Mouse (Mus musculus): ENCODE measurements at regions not wholly inside any gene's neighbourhood (a gene's known extent, or its start where the extent isn't known, plus 50 kb on each side); places are given as distances from the start of the nearest gene placed in this dataset.
A peak's percentile ranks its signal among the peaks of the same experiment; 100 is the strongest.

DNA sequence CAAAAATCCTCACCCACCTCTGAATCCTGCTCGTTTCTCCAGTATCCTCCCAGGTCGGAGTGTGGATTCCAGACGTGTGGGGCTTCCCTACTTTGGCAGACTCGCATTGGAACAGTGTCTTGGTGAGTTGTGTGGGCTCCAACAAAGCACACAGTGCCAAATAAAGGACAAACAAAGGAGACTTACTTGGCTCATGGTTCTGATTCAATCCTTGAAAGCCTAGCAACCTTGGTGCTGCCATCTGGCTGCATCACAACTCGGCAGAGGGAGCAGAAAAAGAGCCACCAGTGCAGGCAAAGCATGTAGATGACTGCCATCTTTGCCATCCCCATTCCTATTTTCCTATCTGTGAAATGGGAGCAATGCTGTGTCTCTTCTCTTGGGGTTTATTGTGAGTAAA is 64.0 kb downstream of the Il9r start:
- DNase-seq = no peak

DNA sequence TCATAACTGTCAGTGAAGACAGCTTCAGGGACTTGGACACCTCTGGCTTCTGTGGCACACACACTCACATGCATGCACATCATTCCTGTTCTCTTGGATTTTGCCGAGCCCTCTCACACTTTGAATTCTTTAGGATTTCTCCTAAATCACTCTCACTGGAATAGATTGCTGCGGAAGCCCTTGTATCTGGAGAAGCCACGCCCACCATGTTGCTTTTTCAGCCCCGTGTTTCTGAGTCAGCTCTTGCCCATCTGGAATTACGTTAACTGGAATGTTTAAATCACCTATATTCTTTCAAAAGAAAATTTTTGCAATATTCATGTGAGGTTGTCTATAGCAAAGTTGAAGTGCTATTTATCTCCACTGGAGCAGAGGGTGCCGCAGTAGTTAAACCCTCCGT is 66.1 kb downstream of the Il9r start:
- DNase-seq = no peak

DNA sequence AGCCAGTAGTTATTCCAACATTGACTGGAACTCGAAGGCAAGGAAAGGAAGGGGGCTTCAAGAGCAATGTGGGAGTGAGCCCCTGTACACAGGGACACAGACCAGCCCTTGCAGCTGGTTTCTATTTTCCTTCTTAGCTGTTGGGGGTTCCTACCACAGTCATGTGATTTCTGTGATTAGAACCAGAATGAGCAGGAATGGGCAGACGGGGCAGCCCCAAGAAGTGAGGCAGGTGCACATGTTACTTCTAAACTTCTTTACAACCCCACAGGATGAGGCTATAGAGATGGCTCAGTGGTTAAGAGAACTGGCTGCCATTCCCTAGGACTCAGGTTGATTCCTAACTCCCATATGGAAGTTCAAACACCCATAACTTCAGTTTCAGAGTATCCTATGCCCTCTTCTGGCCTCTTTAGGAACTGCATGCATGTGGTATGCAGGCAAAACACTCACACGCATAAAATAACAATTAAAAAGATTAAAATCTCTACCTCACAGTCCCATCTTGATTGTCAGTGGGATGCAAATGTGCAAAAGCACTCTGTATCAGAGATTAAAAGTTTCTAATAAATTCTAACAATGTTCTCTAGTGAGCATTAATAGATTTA is 68.0 kb downstream of the Il9r start:
- DNase-seq = peak; percentile 23

DNA sequence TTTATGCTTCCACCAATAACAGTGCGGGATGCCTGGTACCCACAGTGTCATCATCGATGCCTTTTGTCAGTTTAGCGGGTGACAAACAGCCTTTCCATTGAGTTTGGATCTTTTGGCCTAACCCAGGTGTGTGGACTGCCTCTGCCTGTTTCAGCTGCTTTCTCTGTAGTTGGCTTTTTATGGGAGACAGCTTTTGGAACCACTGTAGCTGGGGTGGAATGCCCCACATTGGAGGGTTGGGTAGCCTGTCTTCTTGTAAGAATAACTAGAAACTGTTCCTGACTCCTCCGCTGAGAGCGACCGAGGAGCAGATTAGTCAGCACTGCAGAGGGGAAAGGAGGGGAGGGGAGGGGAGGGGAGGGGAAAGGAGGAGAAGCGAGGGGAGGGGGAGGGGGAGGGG is 71.5 kb downstream of the Il9r start:
- no peak for DNase-seq

DNA sequence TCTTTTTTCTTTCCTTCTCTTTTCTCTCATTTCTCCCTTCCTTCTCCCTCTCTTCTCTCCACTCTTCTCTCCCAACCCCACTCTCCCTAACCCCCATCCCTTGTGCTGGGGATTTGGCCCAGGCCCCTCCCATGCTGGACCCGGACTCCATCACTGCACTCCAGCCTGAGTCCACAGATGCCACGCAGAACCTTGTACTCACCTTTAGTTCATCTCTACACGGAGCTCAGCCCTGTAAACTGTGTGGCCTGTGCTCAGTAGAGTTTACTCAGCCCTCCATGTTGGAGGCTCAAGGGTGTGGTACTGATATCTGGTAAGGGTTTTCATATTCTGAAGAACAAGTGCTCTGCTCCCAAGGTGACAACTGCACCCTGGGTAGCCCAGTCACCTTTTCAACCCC is 72.1 kb downstream of the Il9r start:
- no peak for DNase-seq

DNA sequence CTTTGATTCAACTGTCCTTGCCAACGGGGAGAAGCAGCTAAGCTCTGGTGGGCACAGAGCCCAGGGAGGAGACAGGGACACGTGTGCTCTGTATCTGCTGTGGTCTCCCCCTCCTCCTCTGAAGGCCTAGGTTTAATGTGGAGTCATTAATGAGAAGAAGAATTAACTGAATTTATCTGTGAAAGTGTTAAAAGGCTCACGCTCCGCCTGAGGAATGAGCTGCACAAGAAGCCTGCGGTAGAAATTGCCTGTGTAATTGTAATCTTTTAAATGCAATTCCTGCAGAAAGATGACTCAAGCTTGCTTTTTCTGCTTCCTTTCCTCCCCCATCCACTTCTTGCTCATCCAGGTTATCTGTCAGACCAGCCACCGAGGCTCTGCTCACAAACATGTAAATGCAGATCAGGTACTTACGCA is 72.7 kb downstream of the Il9r start:
- no peak for DNase-seq

DNA sequence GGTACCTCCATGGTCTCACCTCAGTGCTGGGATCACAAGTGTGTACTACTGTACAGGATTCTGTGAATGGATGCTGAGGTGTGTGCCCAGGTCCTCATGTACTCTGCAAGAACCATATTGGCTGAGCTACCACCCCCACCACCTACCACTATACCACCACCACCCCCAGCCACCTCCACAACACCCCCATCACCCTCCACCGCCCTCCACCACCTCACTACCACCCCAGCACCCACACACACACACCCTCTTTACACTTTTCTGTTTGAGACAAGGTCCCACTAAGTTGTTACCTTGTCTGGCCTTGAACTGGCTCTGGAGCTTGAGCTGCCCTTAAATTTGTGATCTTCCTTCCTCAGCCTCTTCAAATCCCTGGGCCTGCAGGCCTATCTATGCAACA is 73.3 kb downstream of the Il9r start:
- DNase-seq = no peak

DNA sequence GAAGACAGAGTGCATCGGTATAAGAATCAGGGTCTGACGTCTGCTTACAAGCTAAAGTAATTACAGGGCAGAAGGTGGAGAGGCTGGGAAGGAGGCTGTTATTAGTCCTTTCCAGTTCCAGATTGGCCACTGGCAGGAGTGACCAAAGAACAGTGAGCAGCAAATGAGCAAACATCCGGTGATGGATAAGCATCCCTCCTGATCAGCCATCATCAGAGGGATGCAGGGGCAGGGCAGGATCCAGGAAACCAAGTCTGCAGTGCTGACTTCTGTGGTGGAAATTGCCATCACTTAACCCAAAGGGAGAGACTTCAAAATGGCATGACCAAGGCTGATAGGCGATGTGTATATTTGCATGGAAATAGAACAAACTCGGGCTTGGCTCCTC is 73.8 kb downstream of the Il9r start:
- no peak for DNase-seq

DNA sequence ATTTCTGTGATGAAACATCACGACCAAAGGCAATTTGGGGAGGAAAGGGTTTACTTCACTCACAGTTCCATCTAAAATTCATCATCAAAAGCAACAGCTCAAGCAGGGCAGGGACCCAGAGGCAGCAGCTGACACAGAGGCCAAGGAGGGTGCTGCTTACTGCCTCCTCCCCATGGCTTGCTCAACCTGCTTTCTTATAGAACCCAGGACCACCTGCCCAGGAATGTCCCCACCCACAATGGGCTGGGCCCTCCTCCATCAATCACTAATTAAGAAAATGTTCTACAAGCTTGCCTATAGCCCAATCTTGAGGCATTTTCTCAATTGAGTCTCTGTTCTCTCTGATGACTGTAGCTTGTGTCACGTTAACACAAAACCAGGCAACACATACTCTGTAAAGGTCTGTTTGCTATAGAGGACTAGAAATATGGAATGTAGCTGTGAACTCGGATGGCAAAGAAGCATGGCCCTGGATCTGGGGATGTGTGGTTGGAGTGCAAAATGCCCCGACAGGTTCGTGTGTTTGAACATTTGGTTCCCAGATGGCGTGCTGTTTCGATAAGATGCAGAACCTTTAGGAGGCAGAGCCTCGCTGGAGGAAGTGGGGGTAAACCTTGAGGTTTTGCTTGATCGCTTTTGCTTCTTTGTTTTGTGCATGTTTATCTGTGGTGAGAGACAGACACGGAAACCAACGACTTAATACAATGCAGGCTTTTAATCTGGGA is 74.3 kb downstream of the Il9r start:
- DNase-seq = no peak

DNA sequence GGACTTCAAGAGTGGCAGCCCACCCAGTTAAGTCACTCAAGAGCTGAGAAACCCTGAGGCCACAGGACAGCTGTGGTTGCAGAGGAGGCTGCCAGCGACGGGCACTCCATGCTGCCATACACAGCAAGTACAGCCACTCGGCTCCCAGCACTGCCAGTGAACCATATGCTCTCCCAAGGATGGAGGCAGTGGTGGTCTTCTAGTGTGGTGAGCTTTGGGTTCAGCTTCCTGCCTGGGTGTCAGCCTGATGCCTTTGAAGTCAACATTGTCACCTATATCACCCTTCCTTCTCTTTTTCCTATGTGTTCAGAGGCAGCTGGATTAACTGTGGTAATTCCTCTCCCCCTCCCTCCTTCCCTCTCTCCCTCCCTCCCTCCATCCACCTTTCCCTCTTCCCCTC is 79.5 kb downstream of the Il9r start:
- DNase-seq = no peak

DNA sequence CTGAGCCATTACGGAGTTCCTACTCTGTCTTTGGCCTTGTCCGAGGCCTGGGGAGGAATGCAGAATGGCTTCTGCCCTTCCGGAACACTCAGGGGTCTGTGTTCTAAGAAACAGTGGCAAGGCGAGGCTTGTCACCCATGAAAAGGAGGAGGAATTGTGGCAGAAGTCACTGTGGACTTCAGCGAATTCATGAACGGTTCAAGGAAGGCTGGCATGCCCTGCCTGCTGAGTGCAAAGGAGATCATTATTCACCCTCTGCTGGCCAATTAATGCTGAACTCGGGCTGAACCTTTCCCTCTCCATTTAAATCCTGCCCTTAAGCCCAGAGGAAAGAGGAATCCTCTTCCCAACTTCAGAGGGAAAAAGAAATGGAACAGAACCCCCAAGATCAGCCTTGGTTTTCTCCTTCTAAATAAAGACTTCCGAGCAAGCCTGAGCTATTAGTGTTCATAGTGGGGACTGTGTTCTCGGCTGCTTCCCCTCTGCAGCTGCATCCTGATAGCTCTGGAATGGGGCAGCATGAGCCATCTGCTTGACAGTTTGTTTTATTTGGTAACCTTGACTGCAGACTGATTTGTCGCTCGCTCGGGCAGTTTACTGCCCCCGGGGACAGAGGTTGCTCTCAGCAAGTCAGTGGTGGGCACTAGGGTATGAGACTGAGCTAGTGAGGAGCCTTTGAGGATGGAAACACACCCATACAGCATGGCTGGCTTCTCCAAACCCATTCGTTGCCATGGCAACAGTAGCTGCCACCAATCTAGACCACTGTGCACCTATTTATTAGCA is 81.0 kb downstream of the Il9r start:
- DNase-seq = no peak

DNA sequence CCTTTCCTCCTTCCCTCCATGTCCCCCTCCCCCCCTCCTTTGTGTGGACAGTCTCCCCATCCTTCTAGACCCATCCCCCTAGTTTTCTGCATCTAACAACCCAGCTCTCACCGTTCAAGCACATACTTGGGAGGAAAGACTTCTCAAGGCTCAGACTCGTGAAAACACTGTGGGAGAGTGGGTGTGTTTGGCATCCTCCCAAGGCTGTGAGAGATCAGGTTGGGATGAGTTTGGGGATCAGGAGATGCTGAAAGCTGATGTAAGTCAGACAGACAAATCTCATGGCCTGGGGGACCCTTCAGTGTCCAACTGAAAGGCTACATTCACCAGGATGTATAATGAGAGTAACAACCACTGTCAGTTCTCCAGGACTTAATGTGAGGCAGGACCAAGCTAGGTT is 82.1 kb downstream of the Il9r start:
- DNase-seq = no peak

DNA sequence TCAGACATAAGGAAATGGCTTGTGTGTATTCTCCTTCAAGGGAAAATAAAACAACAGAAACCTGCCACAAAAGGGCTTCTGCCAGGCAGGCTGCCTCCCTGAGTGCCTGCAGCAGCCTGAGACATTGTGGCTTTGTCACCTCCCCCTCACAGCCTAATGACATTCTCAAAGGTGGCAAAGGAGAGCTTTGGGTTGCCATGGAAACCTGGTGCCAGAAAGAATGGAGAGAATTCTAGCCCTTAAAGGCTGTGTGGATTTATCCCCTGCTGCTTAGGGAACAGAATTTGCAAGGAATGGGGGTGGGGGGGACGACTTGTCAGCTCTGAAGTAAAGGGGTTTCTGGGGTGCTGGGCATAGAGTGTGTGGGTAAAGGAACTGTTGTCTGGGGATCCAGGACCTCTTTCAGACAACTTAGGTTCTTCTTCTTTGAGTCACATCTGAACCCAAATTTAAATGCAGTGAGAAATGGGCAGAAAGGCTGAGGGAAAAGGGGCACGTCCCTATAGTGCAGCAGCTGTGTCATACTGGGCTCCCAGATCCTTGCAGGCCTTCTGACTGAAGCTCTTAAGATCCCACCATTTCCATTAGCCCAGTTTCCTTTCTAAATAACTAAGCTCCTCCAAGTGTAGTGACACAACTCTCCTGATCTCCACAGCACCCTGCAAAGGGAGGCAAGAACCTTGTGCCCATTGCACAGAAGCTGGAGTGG is 86.8 kb downstream of the Il9r start:
- DNase-seq = no peak

DNA sequence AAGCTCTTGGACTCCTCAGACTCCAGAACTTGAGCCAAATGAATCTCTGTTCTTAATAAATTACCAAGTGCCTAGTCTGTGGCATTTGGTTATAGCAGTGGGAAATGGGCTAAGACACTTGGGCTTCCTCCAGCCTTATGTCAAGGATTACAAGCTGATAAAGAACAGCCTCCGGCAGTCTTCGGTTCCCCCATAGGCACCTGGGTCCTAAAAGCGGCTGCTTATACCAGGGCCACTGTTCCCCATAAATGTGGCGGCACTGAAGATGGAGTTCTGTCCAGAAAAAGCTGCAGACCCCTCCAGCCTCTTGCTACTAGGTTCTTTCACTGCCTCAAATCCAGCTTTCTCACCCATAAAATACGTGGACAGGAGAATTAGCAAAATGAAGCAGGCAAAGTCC is 87.6 kb downstream of the Il9r start:
- no peak for DNase-seq

DNA sequence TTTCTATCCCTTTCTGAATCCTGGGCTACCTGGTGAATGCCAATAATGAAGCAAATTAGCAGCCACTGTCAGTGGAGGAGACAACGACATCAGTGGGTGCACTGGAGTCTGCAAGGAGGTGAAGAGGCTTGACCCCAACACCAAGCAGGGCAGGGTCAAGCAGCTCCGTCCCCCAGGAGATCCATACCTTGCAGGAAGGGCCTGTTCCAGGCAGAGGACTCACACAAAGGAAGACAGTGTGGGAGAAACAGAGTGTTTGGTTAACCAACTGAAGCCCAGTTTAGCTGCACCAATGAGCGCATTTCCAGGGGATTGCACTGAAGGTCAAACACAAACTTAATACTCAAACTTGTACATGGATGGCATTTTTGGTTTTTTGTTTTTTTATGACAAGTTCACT is 88.2 kb downstream of the Il9r start:
- no peak for DNase-seq

DNA sequence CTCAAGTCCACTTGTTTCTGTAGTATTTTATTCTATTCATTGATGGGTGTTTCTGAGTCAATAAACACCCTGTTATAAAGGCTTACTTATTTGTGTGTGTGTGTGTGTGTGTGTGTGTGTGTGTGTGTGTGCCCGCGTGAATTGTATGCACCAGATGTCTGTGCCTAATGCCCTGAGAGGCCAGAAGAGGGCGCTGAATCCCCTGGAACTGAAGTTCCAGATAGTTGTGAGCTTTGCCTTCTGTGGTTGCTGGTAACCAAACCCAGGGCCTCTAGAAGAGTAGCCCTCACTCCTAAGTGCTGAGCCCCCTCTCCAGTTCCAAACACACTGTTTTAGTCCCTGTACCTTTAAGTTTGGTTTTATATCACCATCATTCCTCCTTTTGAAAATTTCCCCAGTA is 90.2 kb downstream of the Il9r start:
- DNase-seq = no peak

Data from adrenal gland, postnatal 10 days (tissue).